Mouse (Mus musculus): ENCODE measurements around the gene Stk33. TPM values are rescaled to one million over a fixed set of nuclear protein-coding genes. Genes with fewer than 3 reads are reported as not detected.

Stk33 gene
- 0.67 and 0.85 TPM in 2 replicates for polyA plus RNA-seq (2011; ENCODE audit: insufficient read length, low read depth, missing spikeins)

GRCm38 (mm10) chr7:109438781-109439591 is at the start of gene Stk33:
TSS of gene Stk33 (minus strand) at chr7:109439081.
- Histone ChIP-seq H3K4me1 (ENCODE audit: control insufficient read depth, insufficient read depth, low read length) (peaks cover 3% of the 10 kb centered on the region; the same call in 1 of the 2 replicates), H3K27ac (ENCODE audit: insufficient read depth, low read length) (no peak within 1 kb of the TSS), H3K4me3 (ENCODE audit: insufficient read depth, low read length) (peak within 1 kb of the TSS; percentile 16)
- TF ChIP-seq CTCF (IDR thresholded peaks at IDR 0.05; ENCODE audit: borderline replicate concordance, insufficient read depth, low read length): no peak
- peak; percentile 41; the same call in 1 of the 2 replicates for TF ChIP-seq POLR2A (IDR thresholded peaks at IDR 0.05; ENCODE audit: low read depth, low read length)

- no peak for TF ChIP-seq POLR2A (IDR thresholded peaks at IDR 0.05; ENCODE audit: low read depth, low read length)
- TF ChIP-seq CTCF (IDR thresholded peaks at IDR 0.05; ENCODE audit: borderline replicate concordance, insufficient read depth, low read length): no peak
- H3K27ac ChIP-seq (ENCODE audit: insufficient read depth, low read length): peak overlapping the region; percentile 70
- no peak overlapping the region for H3K4me3 ChIP-seq (ENCODE audit: insufficient read depth, low read length)
- peaks cover 7% of the 10 kb centered on the region for H3K4me1 ChIP-seq (ENCODE audit: control insufficient read depth, insufficient read depth, low read length)
Measured at GRCm38 (mm10) chr7:109484221-109484620, 45.3 kb upstream of the Stk33 start.

GRCm38 (mm10) chr7:109480765-109481197 is 41.9 kb upstream of the Stk33 start:
- H3K27ac ChIP-seq (ENCODE audit: insufficient read depth, low read length): no peak overlapping the region
- H3K4me3 ChIP-seq (ENCODE audit: insufficient read depth, low read length): no peak overlapping the region
- TF ChIP-seq CTCF (IDR thresholded peaks at IDR 0.05; ENCODE audit: borderline replicate concordance, insufficient read depth, low read length) (no peak), POLR2A (IDR thresholded peaks at IDR 0.05; ENCODE audit: low read depth, low read length) (no peak)
- H3K4me1 ChIP-seq (ENCODE audit: control insufficient read depth, insufficient read depth, low read length): peaks cover 7% of the 10 kb centered on the region

GRCm38 (mm10) chr7:109477926-109478325 is 39.0 kb upstream of the Stk33 start:
- Histone ChIP-seq H3K4me1 (ENCODE audit: control insufficient read depth, insufficient read depth, low read length) (no peaks in the 10 kb centered on the region), H3K4me3 (ENCODE audit: insufficient read depth, low read length) (no peak overlapping the region), H3K27ac (ENCODE audit: insufficient read depth, low read length) (no peak overlapping the region)
- TF ChIP-seq CTCF (IDR thresholded peaks at IDR 0.05; ENCODE audit: borderline replicate concordance, insufficient read depth, low read length) (no peak), POLR2A (IDR thresholded peaks at IDR 0.05; ENCODE audit: low read depth, low read length) (no peak)

- Histone ChIP-seq H3K4me3 (ENCODE audit: insufficient read depth, low read length) (no peak overlapping the region), H3K27ac (ENCODE audit: insufficient read depth, low read length) (no peak overlapping the region), H3K4me1 (ENCODE audit: control insufficient read depth, insufficient read depth, low read length) (peaks cover 5% of the 10 kb centered on the region)
- TF ChIP-seq CTCF (IDR thresholded peaks at IDR 0.05; ENCODE audit: borderline replicate concordance, insufficient read depth, low read length): no peak
- no peak for TF ChIP-seq POLR2A (IDR thresholded peaks at IDR 0.05; ENCODE audit: low read depth, low read length)
Measured at GRCm38 (mm10) chr7:109470700-109471099, 31.8 kb upstream of the Stk33 start.

- H3K27ac ChIP-seq (ENCODE audit: insufficient read depth, low read length): no peak overlapping the region
- H3K4me3 ChIP-seq (ENCODE audit: insufficient read depth, low read length): no peak overlapping the region
- peaks cover 7% of the 10 kb centered on the region for H3K4me1 ChIP-seq (ENCODE audit: control insufficient read depth, insufficient read depth, low read length)
- no peak for TF ChIP-seq POLR2A (IDR thresholded peaks at IDR 0.05; ENCODE audit: low read depth, low read length)
- TF ChIP-seq CTCF (IDR thresholded peaks at IDR 0.05; ENCODE audit: borderline replicate concordance, insufficient read depth, low read length): no peak
Measured at GRCm38 (mm10) chr7:109468262-109468701, 29.4 kb upstream of the Stk33 start.

- TF ChIP-seq POLR2A (IDR thresholded peaks at IDR 0.05; ENCODE audit: low read depth, low read length): no peak
- TF ChIP-seq CTCF (IDR thresholded peaks at IDR 0.05; ENCODE audit: borderline replicate concordance, insufficient read depth, low read length): no peak
- no peak overlapping the region for H3K4me3 ChIP-seq (ENCODE audit: insufficient read depth, low read length)
- peaks cover 7% of the 10 kb centered on the region for H3K4me1 ChIP-seq (ENCODE audit: control insufficient read depth, insufficient read depth, low read length)
Measured at GRCm38 (mm10) chr7:109467591-109467990, 28.7 kb upstream of the Stk33 start.

GRCm38 (mm10) chr7:109460698-109461097 is 21.8 kb upstream of the Stk33 start:
- peaks cover 12% of the 10 kb centered on the region for H3K4me1 ChIP-seq (ENCODE audit: control insufficient read depth, insufficient read depth, low read length)
- TF ChIP-seq CTCF (IDR thresholded peaks at IDR 0.05; ENCODE audit: borderline replicate concordance, insufficient read depth, low read length) (no peak), POLR2A (IDR thresholded peaks at IDR 0.05; ENCODE audit: low read depth, low read length) (no peak)
- no peak overlapping the region for H3K27ac ChIP-seq (ENCODE audit: insufficient read depth, low read length)
- no peak overlapping the region for H3K4me3 ChIP-seq (ENCODE audit: insufficient read depth, low read length)

More at GRCm38 (mm10) chr7:109467591-109467990, 28.7 kb upstream of the Stk33 start:
- no peak overlapping the region for H3K27ac ChIP-seq (ENCODE audit: insufficient read depth, low read length)

GRCm38 (mm10) chr7:109456563-109456962 is 17.7 kb upstream of the Stk33 start:
- H3K27ac ChIP-seq (ENCODE audit: insufficient read depth, low read length): peak overlapping the region; percentile 41; the same call in 1 of the 2 replicates
- no peak overlapping the region for H3K4me3 ChIP-seq (ENCODE audit: insufficient read depth, low read length)
- H3K4me1 ChIP-seq (ENCODE audit: control insufficient read depth, insufficient read depth, low read length): peaks cover 10% of the 10 kb centered on the region; the same call in 1 of the 2 replicates
- no peak for TF ChIP-seq CTCF (IDR thresholded peaks at IDR 0.05; ENCODE audit: borderline replicate concordance, insufficient read depth, low read length)

- TF ChIP-seq POLR2A (IDR thresholded peaks at IDR 0.05; ENCODE audit: low read depth, low read length) (no peak), CTCF (IDR thresholded peaks at IDR 0.05; ENCODE audit: borderline replicate concordance, insufficient read depth, low read length) (no peak)
Measured at GRCm38 (mm10) chr7:109455748-109456147, 16.9 kb upstream of the Stk33 start.

More at GRCm38 (mm10) chr7:109455748-109456147, 16.9 kb upstream of the Stk33 start:
- Histone ChIP-seq H3K4me1 (ENCODE audit: control insufficient read depth, insufficient read depth, low read length) (peaks cover 12% of the 10 kb centered on the region; the same call in 1 of the 2 replicates), H3K27ac (ENCODE audit: insufficient read depth, low read length) (no peak overlapping the region), H3K4me3 (ENCODE audit: insufficient read depth, low read length) (no peak overlapping the region)
